Mouse (Mus musculus) hindbrain, embryonic 13.5 days (tissue): ENCODE results near the gene Ms4a15. TPM values are rescaled to one million over a fixed set of nuclear protein-coding genes. Genes with fewer than 3 reads are reported as not detected.

Experiments used
- ATAC-seq: fragments of 200-750 bp; cut with Nextera tagmentation; 2 replicates; pipeline ENCODE4 v1.8.0; 2017; ENCODE audit warnings: moderate TSS enrichment; ENCODE audit not compliant: low FRiP score
- H3K27ac ChIP-seq: fragments of 300-500 bp; sonication (generic); 2 replicates; pipeline ENCODE4 v1.5.1; 2015; ENCODE audit warnings: inconsistent platforms, mild to moderate bottlenecking, moderate library complexity
- H3K27me3 ChIP-seq: fragments of 300-500 bp; sonication (generic); 2 replicates; pipeline ENCODE4 v1.6.1; 2015; ENCODE audit warnings: mild to moderate bottlenecking, inconsistent platforms
- H3K36me3 ChIP-seq: fragments of 300-500 bp; sonication (generic); 2 replicates; pipeline ENCODE4 v1.6.1; 2015; ENCODE audit warnings: mild to moderate bottlenecking, inconsistent platforms
- H3K4me1 ChIP-seq: fragments of 300-500 bp; sonication (generic); replicated peaks from 2 replicates; pipeline ENCODE4 v1.6.1; 2015; ENCODE audit warnings: inconsistent platforms
- H3K4me2 ChIP-seq: fragments of 300-500 bp; sonication (generic); 2 replicates; pipeline ENCODE4 v1.6.1; 2015; ENCODE audit warnings: inconsistent platforms, mild to moderate bottlenecking, moderate library complexity
- H3K4me3 ChIP-seq: fragments of 300-500 bp; sonication (generic); 2 replicates; pipeline ENCODE4 v1.5.1; 2015; ENCODE audit warnings: mild to moderate bottlenecking, inconsistent platforms
- H3K9ac ChIP-seq: fragments of 300-500 bp; sonication (generic); 2 replicates; pipeline ENCODE4 v1.6.1; 2015; ENCODE audit warnings: mild to moderate bottlenecking, inconsistent platforms
- H3K9me3 ChIP-seq: fragments of 300-500 bp; sonication (generic); 2 replicates; pipeline ENCODE4 v1.6.1; 2016; ENCODE audit warnings: inconsistent platforms
- WGBS: fragments of 180-500 bp; shearing (Covaris S2); methylation state at CpG from one replicate; pipeline ENCODE4 v1.1.7; 2015; 5-methylcytosine and 5-hydroxymethylcytosine counted together
- polyA plus RNA-seq: library from polyadenylated mRNA; unstranded; fragments of >200 nt; fragmentation: Nextera tagmentation; extraction: Ambion mirVana; gene quantifications from 2 replicates; pipeline ENCODE4 v1.2.1, GENCODE M21; 2015

Ms4a15 gene
- polyA plus RNA-seq, 1 experiment from 2014 or later: not detected

- 90% methylated on average over 5 of the region's 5 CpGs for WGBS
- Histone ChIP-seq H3K4me2 (no peak overlapping the region), H3K4me1 (peaks cover 11% of the 10 kb centered on the region), H3K4me3 (no peak overlapping the region), H3K27me3 (no peaks in the 10 kb centered on the region), H3K27ac (no peak overlapping the region), H3K9ac (no peak overlapping the region), H3K36me3 (no peaks in the 10 kb centered on the region), H3K9me3 (no peaks in the 10 kb centered on the region)
- no peak for ATAC-seq
These were observed 57.0 kb downstream of the Ms4a15 start for GRCm38 (mm10) chr19:10936077-10936476.

- H3K9ac ChIP-seq: no peak overlapping the region
- no peaks in the 10 kb centered on the region for H3K27me3 ChIP-seq
- 34% methylated on average over 5 of the region's 5 CpGs for WGBS
- H3K4me1 ChIP-seq: peaks cover under 1% of the 10 kb centered on the region; the same call in 1 of the 2 replicates
- H3K9me3 ChIP-seq: no peaks in the 10 kb centered on the region
- no peak overlapping the region for H3K27ac ChIP-seq
- H3K4me3 ChIP-seq: no peak overlapping the region
- ATAC-seq: no peak
- H3K36me3 ChIP-seq: no peaks in the 10 kb centered on the region
- H3K4me2 ChIP-seq: no peak overlapping the region
These were observed 58.0 kb downstream of the Ms4a15 start for GRCm38 (mm10) chr19:10935029-10935428.

GRCm38 (mm10) chr19:10930641-10931040 lies 62.4 kb downstream of the Ms4a15 start:
- WGBS: 82% methylated on average over 2 of the region's 2 CpGs
- Histone ChIP-seq H3K4me3 (no peak overlapping the region), H3K4me2 (no peak overlapping the region), H3K4me1 (no peaks in the 10 kb centered on the region; the same call in 1 of the 2 replicates), H3K27me3 (no peaks in the 10 kb centered on the region), H3K27ac (no peak overlapping the region), H3K9me3 (no peaks in the 10 kb centered on the region), H3K9ac (no peak overlapping the region), H3K36me3 (no peaks in the 10 kb centered on the region)
- ATAC-seq: no peak

Other genes starting within 250 kb of the Ms4a15 start
- gene Cd6, start 163.2 kb downstream of the Ms4a15 start, polyA plus RNA-seq: not detected in 2 replicates
- 0.25 and 0.36 TPM in 2 replicates for gene Slc15a3, start 153.5 kb downstream of the Ms4a15 start, polyA plus RNA-seq
- 174 and 180 TPM in 2 replicates for gene Tmem132a, start 123.3 kb downstream of the Ms4a15 start, polyA plus RNA-seq
- 34.2 and 34.3 TPM in 2 replicates for gene Tmem109, start 111.2 kb downstream of the Ms4a15 start, polyA plus RNA-seq
- gene Prpf19, start 98.0 kb downstream of the Ms4a15 start, polyA plus RNA-seq: 40.2 and 42.9 TPM in 2 replicates
- gene Zp1, start 72.6 kb downstream of the Ms4a15 start, polyA plus RNA-seq: not detected in 2 replicates
- 0.19 and 0.22 TPM in 2 replicates for gene Ptgdr2, start 56.1 kb downstream of the Ms4a15 start, polyA plus RNA-seq
- gene Ccdc86, start 44.0 kb downstream of the Ms4a15 start, polyA plus RNA-seq: 15.0 and 15.2 TPM in 2 replicates
- not detected in 2 replicates for gene Ms4a10, start 18.6 kb downstream of the Ms4a15 start, polyA plus RNA-seq
- gene Ms4a18, start 24.8 kb upstream of the Ms4a15 start, polyA plus RNA-seq: not detected in 2 replicates
- gene Ms4a8a, start 87.9 kb upstream of the Ms4a15 start, polyA plus RNA-seq: not detected in 2 replicates
- not detected in 2 replicates for gene 1700017D01Rik, start 137.6 kb upstream of the Ms4a15 start, polyA plus RNA-seq
- gene 1700025F22Rik, start 172.1 kb upstream of the Ms4a15 start, polyA plus RNA-seq: not detected in 2 replicates
- not detected in 2 replicates for gene Ms4a13, start 203.5 kb upstream of the Ms4a15 start, polyA plus RNA-seq
- gene Ms4a12, start 239.2 kb upstream of the Ms4a15 start, polyA plus RNA-seq: not detected in 2 replicates